Mouse (Mus musculus) E14TG2a.4 (cell line): ENCODE measurements around the gene Satb2.
"Not testable (repeated sequence)": the region's sequence is repeated elsewhere in the genome, so short reads cannot be mapped to it uniquely, and the experiment has no call there.

ENCODE experiments used
- CTCF ChIP-seq: conservative IDR thresholded peaks from 2 replicates; pipeline ENCODE4 v1.5.1; 2014; ENCODE audit warnings: low read length
- POU5F1 ChIP-seq: IDR thresholded peaks from 2 replicates; pipeline ENCODE4 v1.6.1; 2014; ENCODE audit warnings: low read length, borderline replicate concordance

DNA sequence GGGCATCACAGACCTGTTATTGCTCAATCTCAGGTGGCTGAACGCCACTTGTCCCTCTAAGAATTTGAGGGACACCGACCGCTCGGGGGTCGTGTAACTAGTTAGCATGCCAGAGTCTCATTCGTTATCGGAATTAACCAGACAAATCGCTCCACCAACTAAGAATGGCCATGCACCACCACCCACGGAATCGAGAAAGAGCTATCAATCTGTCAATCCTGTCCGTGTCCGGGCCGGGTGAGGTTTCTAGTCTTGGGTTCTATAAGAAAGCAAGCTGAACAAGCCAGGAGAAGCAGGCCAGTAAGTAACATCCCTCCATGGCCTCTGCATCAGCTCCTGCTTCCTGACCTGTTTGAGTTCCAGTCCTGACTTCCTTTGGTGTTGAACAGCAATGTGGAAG is 196.3 kb downstream of the Satb2 start:
- not testable (repeated sequence) for TF ChIP-seq CTCF, POU5F1
